ENCODE assay signal across 19 mouse cellular contexts in the genomic region with DNA sequence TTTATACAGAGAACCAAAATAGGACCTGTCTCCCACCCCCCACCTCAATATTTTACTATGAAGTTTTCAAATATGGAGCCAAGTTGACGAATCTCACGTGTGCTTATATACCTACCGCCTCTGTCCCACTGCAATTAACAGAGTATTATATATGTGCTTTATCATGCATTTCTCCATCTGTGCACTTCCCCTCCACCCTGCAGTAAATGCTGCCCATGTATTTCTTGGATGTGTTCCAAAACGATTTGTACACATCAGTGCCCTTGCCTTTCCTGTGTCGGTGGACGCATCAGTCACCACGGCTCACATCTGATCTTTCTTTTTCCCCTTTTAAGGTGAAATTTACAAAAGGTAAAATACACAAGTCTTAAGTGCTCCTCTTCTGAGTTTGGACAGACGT.
DNase-seq lines count a peak whose midpoint lies in the region; ATAC-seq lines count a peak whose summit lies in the region.
"Had no signal": no experiment of that assay in that cellular context is flagged by ENCODE, and none has a peak within 500 bp of the region (broad histone marks: within the 10 kb centered on the region; RNA-seq: fewer than 3 reads in every experiment).

No protein-coding gene starts in this region.

- H3K36me3 ChIP-seq in kidney, embryonic 16.5 days (ENCODE audit: insufficient read depth, low read length) = no peaks in the 10 kb centered on the region
- H3K36me3 ChIP-seq in neural tube, embryonic 13.5 days = no peaks in the 10 kb centered on the region
- no peaks in the 10 kb centered on the region for H3K36me3 ChIP-seq in neural tube, embryonic 15.5 days
- H3K36me3 ChIP-seq in splenic B cell, adult 2 months (ENCODE audit: control insufficient read depth, insufficient read depth, low read length, poor library complexity, severe bottlenecking) = no peaks in the 10 kb centered on the region
- no peaks in the 10 kb centered on the region for H3K36me3 ChIP-seq in forebrain, embryonic 10.5 days (replicated peaks)
- H3K36me3 ChIP-seq: forebrain, embryonic 12.5 days; hindbrain, embryonic 15.5 days; limb, embryonic 13.5 days had no signal

- peak; percentile 59 to 62 for DNase-seq in cerebellum, postnatal 10 days
- DNase-seq in cerebellum, adult 11-12 months = no peak
- DNase-seq in kidney, postnatal 14 days = no peak
- peak; percentile 42 for DNase-seq in splenic B cell, adult 2 months (ENCODE audit: low read depth, low spot score)
- DNase-seq in forebrain, embryonic 10.5 days (ENCODE audit: extremely low spot score, low spot score) = no peak
- DNase-seq: adrenal gland, postnatal 10 days; cerebellum, adult 2 months; gastrocnemius, postnatal 14 days; kidney, adult 9 months; right cerebral cortex, postnatal 4 days; thymus, adult 2 months had no signal

- peaks cover 29% of the 10 kb centered on the region for H3K4me1 ChIP-seq in kidney, embryonic 16.5 days (ENCODE audit: insufficient read depth, low read length)
- H3K4me1 ChIP-seq in neural tube, embryonic 13.5 days (replicated peaks) = peaks cover 14% of the 10 kb centered on the region
- H3K4me1 ChIP-seq in neural tube, embryonic 15.5 days = peaks cover 7% of the 10 kb centered on the region; the same call in 1 of the 2 replicates
- H3K4me1 ChIP-seq in forebrain, embryonic 10.5 days = peaks cover 18% of the 10 kb centered on the region
- H3K4me1 ChIP-seq: hindbrain, embryonic 15.5 days had no signal

- H3K27me3 ChIP-seq in kidney, embryonic 16.5 days (ENCODE audit: insufficient read depth, low read length) = no peaks in the 10 kb centered on the region; the same call in 1 of the 2 replicates
- no peaks in the 10 kb centered on the region for H3K27me3 ChIP-seq in neural tube, embryonic 13.5 days
- H3K27me3 ChIP-seq in neural tube, embryonic 15.5 days (replicated peaks) = no peaks in the 10 kb centered on the region
- peaks cover 2% of the 10 kb centered on the region; the same call in 1 of the 2 replicates for H3K27me3 ChIP-seq in splenic B cell, adult 2 months (ENCODE audit: control insufficient read depth, insufficient read depth, low read length, poor library complexity, severe bottlenecking)
- H3K27me3 ChIP-seq in forebrain, embryonic 10.5 days (ENCODE audit: poor library complexity, severe bottlenecking) = no peaks in the 10 kb centered on the region
- H3K27me3 ChIP-seq: CH12.LX; forebrain, embryonic 12.5 days; hindbrain, embryonic 15.5 days; limb, embryonic 13.5 days had no signal

- H3K9ac ChIP-seq in kidney, embryonic 16.5 days (replicated peaks; ENCODE audit: low read length) = no peak overlapping the region
- H3K9ac ChIP-seq in neural tube, embryonic 13.5 days = no peak overlapping the region
- H3K9ac ChIP-seq in neural tube, embryonic 15.5 days (replicated peaks) = no peak overlapping the region
- H3K9ac ChIP-seq: forebrain, embryonic 12.5 days; hindbrain, embryonic 15.5 days; limb, embryonic 13.5 days; liver, embryonic 14.5 days had no signal

- H3K27ac ChIP-seq in kidney, embryonic 16.5 days (ENCODE audit: low read length) = peak overlapping the region; percentile 71
- 0 out of 2 replicates have a peak overlapping the region, but pooled peaks have one; percentile 23 for H3K27ac ChIP-seq in neural tube, embryonic 13.5 days (replicated peaks)
- H3K27ac ChIP-seq in neural tube, embryonic 15.5 days (replicated peaks) = no peak overlapping the region
- no peak overlapping the region for H3K27ac ChIP-seq in forebrain, embryonic 10.5 days
- H3K27ac ChIP-seq: forebrain, embryonic 12.5 days; hindbrain, embryonic 15.5 days; limb, embryonic 13.5 days; liver, embryonic 14.5 days had no signal

- H3K9me3 ChIP-seq in kidney, embryonic 16.5 days (ENCODE audit: low read length) = no peaks in the 10 kb centered on the region
- no peaks in the 10 kb centered on the region for H3K9me3 ChIP-seq in neural tube, embryonic 13.5 days
- H3K9me3 ChIP-seq in neural tube, embryonic 15.5 days (replicated peaks) = no peaks in the 10 kb centered on the region
- H3K9me3 ChIP-seq in forebrain, embryonic 10.5 days = no peaks in the 10 kb centered on the region
- H3K9me3 ChIP-seq: forebrain, embryonic 12.5 days; hindbrain, embryonic 15.5 days; limb, embryonic 13.5 days had no signal

- no peak overlapping the region for H3K4me2 ChIP-seq in kidney, embryonic 16.5 days (replicated peaks; ENCODE audit: low read depth, low read length)
- H3K4me2 ChIP-seq in neural tube, embryonic 13.5 days = no peak overlapping the region
- H3K4me2 ChIP-seq in neural tube, embryonic 15.5 days = no peak overlapping the region
- H3K4me2 ChIP-seq: forebrain, embryonic 12.5 days; hindbrain, embryonic 15.5 days; limb, embryonic 13.5 days had no signal

- peak; percentile 62; the same call in 1 of the 2 replicates for ATAC-seq in kidney, embryonic 16.5 days (ENCODE audit: low FRiP score, low TSS enrichment)
- no peak for ATAC-seq in neural tube, embryonic 13.5 days (ENCODE audit: low read depth)
- no peak for ATAC-seq in neural tube, embryonic 15.5 days (ENCODE audit: low FRiP score)

- 18% methylated on average over 8 of the region's 8 CpGs for WGBS in kidney, embryonic 16.5 days
- 50% methylated on average over 8 of the region's 8 CpGs for WGBS in neural tube, embryonic 13.5 days
- 51% methylated on average over 8 of the region's 8 CpGs for WGBS in neural tube, embryonic 15.5 days
- 91% methylated on average over 8 of the region's 8 CpGs for WGBS in forebrain, embryonic 10.5 days

- no peak overlapping the region for H3K4me3 ChIP-seq in kidney, embryonic 16.5 days (ENCODE audit: low read length)
- H3K4me3 ChIP-seq in neural tube, embryonic 13.5 days = no peak overlapping the region
- no peak overlapping the region for H3K4me3 ChIP-seq in neural tube, embryonic 15.5 days (replicated peaks)
- no peak overlapping the region for H3K4me3 ChIP-seq in forebrain, embryonic 10.5 days
- H3K4me3 ChIP-seq: forebrain, embryonic 12.5 days; hindbrain, embryonic 15.5 days; limb, embryonic 13.5 days had no signal

Comparison
In these comparisons a context has a peak if more than half of its experiments do, and no peak if none do; other contexts are left out.
1. DNase-seq: peak in cerebellum, postnatal 10 days (2 of 2) and splenic B cell, adult 2 months (single experiment); none in cerebellum, adult 11-12 months (single experiment), kidney, postnatal 14 days (single experiment) and forebrain, embryonic 10.5 days (single experiment).
2. H3K27ac ChIP-seq: peak in kidney, embryonic 16.5 days (single experiment) and neural tube, embryonic 13.5 days (single experiment); none in neural tube, embryonic 15.5 days (single experiment) and forebrain, embryonic 10.5 days (single experiment).